Mouse (Mus musculus): ENCODE measurements at regions not wholly inside any gene's neighbourhood (a gene's known extent, or its start where the extent isn't known, plus 50 kb on each side); places are given as distances from the start of the nearest gene placed in this dataset.
A peak's percentile ranks its signal among the peaks of the same experiment; 100 is the strongest.

DNA sequence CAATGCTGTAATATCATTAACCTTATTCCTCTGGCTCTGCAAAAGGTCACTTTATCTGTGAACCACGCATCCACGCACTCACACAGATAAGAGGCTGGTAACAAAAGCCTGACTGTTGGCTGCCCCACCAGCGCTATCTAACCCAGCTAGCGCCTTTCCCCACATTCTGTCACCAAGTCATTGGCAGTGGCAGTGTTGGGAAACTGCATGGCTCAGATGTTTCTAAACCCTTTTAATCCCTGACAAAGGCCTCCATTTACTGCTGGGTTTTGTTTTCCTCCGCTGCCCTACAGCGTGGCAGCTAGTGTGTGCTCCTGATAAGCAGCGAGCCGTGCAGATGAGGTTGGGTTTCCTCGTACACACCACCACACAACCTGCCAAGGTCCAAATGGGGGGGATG lies 55.7 kb downstream of the Id4 start:
- Histone ChIP-seq H3K9ac (ENCODE audit: low read length) (no peak overlapping the region), H3K4me2 (replicated peaks; ENCODE audit: low read depth) (no peak overlapping the region), H3K4me3 (ENCODE audit: low read depth, low read length) (no peak overlapping the region), H3K4me1 (replicated peaks; ENCODE audit: control insufficient read depth, insufficient read depth) (no peaks in the 10 kb centered on the region), H3K36me3 (ENCODE audit: control insufficient read depth, insufficient read depth, low read length) (no peaks in the 10 kb centered on the region), H3K27ac (replicated peaks) (no peak overlapping the region), H3K27me3 (ENCODE audit: control insufficient read depth, insufficient read depth, low read length) (no peaks in the 10 kb centered on the region), H3K9me3 (ENCODE audit: control insufficient read depth, low read length) (no peaks in the 10 kb centered on the region)
- 44% methylated on average over 9 of the region's 9 CpGs for WGBS
- peak; percentile 58 for DNase-seq (ENCODE audit: low spot score)
- no peak for TF ChIP-seq CTCF (IDR thresholded peaks at IDR 0.05; ENCODE audit: low read depth)
- no peak for TF ChIP-seq EP300 (optimal IDR thresholded peaks at IDR 0.05)
- peak; percentile 78 for ATAC-seq (ENCODE audit: low FRiP score, low TSS enrichment)

DNA sequence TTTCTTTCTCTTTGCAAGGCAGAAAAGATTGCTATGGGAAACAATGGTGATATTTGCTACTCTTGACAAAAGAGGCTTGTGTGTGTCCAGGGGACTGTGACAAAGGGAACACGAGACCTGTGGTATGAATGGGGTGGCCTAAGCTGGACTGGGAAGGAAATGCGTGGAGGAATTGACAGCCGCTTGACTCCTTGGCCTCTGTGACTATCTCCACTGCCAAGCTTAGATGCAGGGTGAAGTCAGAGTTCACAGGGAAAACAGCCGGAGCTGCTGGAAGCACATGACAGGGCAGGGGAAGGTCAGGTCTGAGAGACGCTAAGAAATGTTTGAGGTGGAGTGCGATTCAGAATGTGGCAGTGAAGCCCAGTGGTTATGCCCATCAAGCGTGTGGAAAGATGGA lies 56.4 kb downstream of the Id4 start:
- TF ChIP-seq CTCF (IDR thresholded peaks at IDR 0.05; ENCODE audit: low read depth) (no peak), EP300 (optimal IDR thresholded peaks at IDR 0.05) (no peak)
- Histone ChIP-seq H3K4me1 (replicated peaks; ENCODE audit: control insufficient read depth, insufficient read depth) (no peaks in the 10 kb centered on the region), H3K27ac (replicated peaks) (no peak overlapping the region), H3K36me3 (ENCODE audit: control insufficient read depth, insufficient read depth, low read length) (no peaks in the 10 kb centered on the region), H3K4me2 (replicated peaks; ENCODE audit: low read depth) (no peak overlapping the region), H3K27me3 (ENCODE audit: control insufficient read depth, insufficient read depth, low read length) (no peaks in the 10 kb centered on the region), H3K9ac (ENCODE audit: low read length) (no peak overlapping the region), H3K4me3 (ENCODE audit: low read depth, low read length) (no peak overlapping the region), H3K9me3 (ENCODE audit: control insufficient read depth, low read length) (no peaks in the 10 kb centered on the region)
- ATAC-seq (ENCODE audit: low FRiP score, low TSS enrichment): no peak
- peak; percentile 18 for DNase-seq (ENCODE audit: low spot score)
- WGBS: 49% methylated on average over 7 of the region's 7 CpGs

GRCm38 (mm10) chr13:48319001-48319400 lies 58.0 kb downstream of the Id4 start:
- H3K27ac ChIP-seq (replicated peaks): no peak overlapping the region
- WGBS: 63% methylated on average over 7 of the region's 7 CpGs
- H3K4me3 ChIP-seq (ENCODE audit: low read depth, low read length): no peak overlapping the region
- H3K9me3 ChIP-seq (ENCODE audit: control insufficient read depth, low read length): no peaks in the 10 kb centered on the region
- H3K4me2 ChIP-seq (replicated peaks; ENCODE audit: low read depth): no peak overlapping the region
- DNase-seq (ENCODE audit: low spot score) (no peak), ATAC-seq (ENCODE audit: low FRiP score, low TSS enrichment) (no peak)
- no peaks in the 10 kb centered on the region for H3K36me3 ChIP-seq (ENCODE audit: control insufficient read depth, insufficient read depth, low read length)
- H3K27me3 ChIP-seq (ENCODE audit: control insufficient read depth, insufficient read depth, low read length): no peaks in the 10 kb centered on the region
- H3K4me1 ChIP-seq (replicated peaks; ENCODE audit: control insufficient read depth, insufficient read depth): no peaks in the 10 kb centered on the region
- TF ChIP-seq EP300 (optimal IDR thresholded peaks at IDR 0.05): no peak
- TF ChIP-seq CTCF (IDR thresholded peaks at IDR 0.05; ENCODE audit: low read depth): no peak
- no peak overlapping the region for H3K9ac ChIP-seq (ENCODE audit: low read length)

GRCm38 (mm10) chr13:48324290-48324718 lies 63.3 kb downstream of the Id4 start:
- H3K9ac ChIP-seq (ENCODE audit: low read length): no peak overlapping the region
- WGBS: 11% methylated on average over 8 of the region's 8 CpGs
- DNase-seq (ENCODE audit: low spot score) (no peak), ATAC-seq (ENCODE audit: low FRiP score, low TSS enrichment) (no peak)
- no peak overlapping the region for H3K4me2 ChIP-seq (replicated peaks; ENCODE audit: low read depth)
- no peak overlapping the region for H3K27ac ChIP-seq (replicated peaks)
- H3K9me3 ChIP-seq (ENCODE audit: control insufficient read depth, low read length): no peaks in the 10 kb centered on the region
- no peaks in the 10 kb centered on the region for H3K27me3 ChIP-seq (ENCODE audit: control insufficient read depth, insufficient read depth, low read length)
- H3K4me3 ChIP-seq (ENCODE audit: low read depth, low read length): no peak overlapping the region
- TF ChIP-seq EP300 (optimal IDR thresholded peaks at IDR 0.05) (no peak), CTCF (IDR thresholded peaks at IDR 0.05; ENCODE audit: low read depth) (no peak)
- H3K4me1 ChIP-seq (replicated peaks; ENCODE audit: control insufficient read depth, insufficient read depth): no peaks in the 10 kb centered on the region
- no peaks in the 10 kb centered on the region for H3K36me3 ChIP-seq (ENCODE audit: control insufficient read depth, insufficient read depth, low read length)

GRCm38 (mm10) chr13:48330619-48331018 lies 69.6 kb downstream of the Id4 start:
- Histone ChIP-seq H3K36me3 (ENCODE audit: control insufficient read depth, insufficient read depth, low read length) (no peaks in the 10 kb centered on the region), H3K4me2 (replicated peaks; ENCODE audit: low read depth) (no peak overlapping the region), H3K4me1 (replicated peaks; ENCODE audit: control insufficient read depth, insufficient read depth) (no peaks in the 10 kb centered on the region), H3K27ac (replicated peaks) (no peak overlapping the region), H3K9ac (ENCODE audit: low read length) (no peak overlapping the region), H3K4me3 (ENCODE audit: low read depth, low read length) (no peak overlapping the region), H3K27me3 (ENCODE audit: control insufficient read depth, insufficient read depth, low read length) (no peaks in the 10 kb centered on the region), H3K9me3 (ENCODE audit: control insufficient read depth, low read length) (no peaks in the 10 kb centered on the region)
- DNase-seq (ENCODE audit: low spot score): no peak
- 48% methylated on average over 11 of the region's 11 CpGs for WGBS
- no peak for ATAC-seq (ENCODE audit: low FRiP score, low TSS enrichment)
- TF ChIP-seq EP300 (optimal IDR thresholded peaks at IDR 0.05) (no peak), CTCF (IDR thresholded peaks at IDR 0.05; ENCODE audit: low read depth) (no peak)

GRCm38 (mm10) chr13:48336135-48336534 lies 75.1 kb downstream of the Id4 start:
- WGBS: 76% methylated on average over 13 of the region's 13 CpGs
- H3K4me2 ChIP-seq (replicated peaks; ENCODE audit: low read depth): no peak overlapping the region
- H3K27ac ChIP-seq (replicated peaks): no peak overlapping the region
- no peak for ATAC-seq (ENCODE audit: low FRiP score, low TSS enrichment)
- H3K9me3 ChIP-seq (ENCODE audit: control insufficient read depth, low read length): no peaks in the 10 kb centered on the region
- DNase-seq (ENCODE audit: low spot score): no peak
- no peaks in the 10 kb centered on the region for H3K27me3 ChIP-seq (ENCODE audit: control insufficient read depth, insufficient read depth, low read length)
- H3K36me3 ChIP-seq (ENCODE audit: control insufficient read depth, insufficient read depth, low read length): no peaks in the 10 kb centered on the region
- TF ChIP-seq CTCF (IDR thresholded peaks at IDR 0.05; ENCODE audit: low read depth) (no peak), EP300 (optimal IDR thresholded peaks at IDR 0.05) (no peak)
- no peak overlapping the region for H3K4me3 ChIP-seq (ENCODE audit: low read depth, low read length)
- H3K9ac ChIP-seq (ENCODE audit: low read length): no peak overlapping the region
- H3K4me1 ChIP-seq (replicated peaks; ENCODE audit: control insufficient read depth, insufficient read depth): no peaks in the 10 kb centered on the region
